Mouse (Mus musculus): ENCODE data around the gene Hmga2.

Gene Hmga2

GRCm38 (mm10) chr10:120465121-120465520, 11.1 kb downstream of the Hmga2 start:
- no peak for DNase-seq

GRCm38 (mm10) chr10:120461769-120462168, 14.5 kb downstream of the Hmga2 start:
- DNase-seq: no peak

GRCm38 (mm10) chr10:120461301-120461700, 15.0 kb downstream of the Hmga2 start:
- no peak for DNase-seq

GRCm38 (mm10) chr10:120458866-120459265, 17.4 kb downstream of the Hmga2 start:
- DNase-seq: no peak

- DNase-seq: no peak
Measured at GRCm38 (mm10) chr10:120449661-120450284, 26.5 kb downstream of the Hmga2 start.

- no peak for DNase-seq
Measured at GRCm38 (mm10) chr10:120446799-120447198, 29.5 kb downstream of the Hmga2 start.

- no peak for DNase-seq
Measured at GRCm38 (mm10) chr10:120446206-120446605, 30.1 kb downstream of the Hmga2 start.

- no peak for DNase-seq
Measured at GRCm38 (mm10) chr10:120444463-120445070, 31.7 kb downstream of the Hmga2 start.

GRCm38 (mm10) chr10:120443757-120444311, 32.4 kb downstream of the Hmga2 start:
- no peak for DNase-seq

- DNase-seq: no peak
Measured at GRCm38 (mm10) chr10:120441254-120441653, 35.0 kb downstream of the Hmga2 start.

- no peak for DNase-seq
Measured at GRCm38 (mm10) chr10:120434433-120434832, 41.8 kb downstream of the Hmga2 start.

GRCm38 (mm10) chr10:120433463-120433815, 42.8 kb downstream of the Hmga2 start:
- DNase-seq: no peak

GRCm38 (mm10) chr10:120432731-120433462, 43.4 kb downstream of the Hmga2 start:
- no peak for DNase-seq

GRCm38 (mm10) chr10:120432081-120432480, 44.2 kb downstream of the Hmga2 start:
- no peak for DNase-seq

GRCm38 (mm10) chr10:120431435-120431834, 44.8 kb downstream of the Hmga2 start:
- no peak for DNase-seq

- no peak for DNase-seq
Measured at GRCm38 (mm10) chr10:120430422-120430821, 45.8 kb downstream of the Hmga2 start.

GRCm38 (mm10) chr10:120429758-120430259, 46.5 kb downstream of the Hmga2 start:
- no peak for DNase-seq

GRCm38 (mm10) chr10:120429199-120429551, 47.1 kb downstream of the Hmga2 start:
- DNase-seq: no peak

GRCm38 (mm10) chr10:120428430-120429198, 47.7 kb downstream of the Hmga2 start:
- peak; percentile 11 for DNase-seq

- DNase-seq: no peak
Measured at GRCm38 (mm10) chr10:120426086-120426610, 50.1 kb downstream of the Hmga2 start.

GRCm38 (mm10) chr10:120424015-120424414, 52.3 kb downstream of the Hmga2 start:
- no peak for DNase-seq

GRCm38 (mm10) chr10:120423256-120423655, 53.0 kb downstream of the Hmga2 start:
- DNase-seq: no peak

GRCm38 (mm10) chr10:120422820-120423219, 53.4 kb downstream of the Hmga2 start:
- DNase-seq: no peak

Measured in cerebellum, adult 9-10 months (tissue).